In the genomic region with DNA sequence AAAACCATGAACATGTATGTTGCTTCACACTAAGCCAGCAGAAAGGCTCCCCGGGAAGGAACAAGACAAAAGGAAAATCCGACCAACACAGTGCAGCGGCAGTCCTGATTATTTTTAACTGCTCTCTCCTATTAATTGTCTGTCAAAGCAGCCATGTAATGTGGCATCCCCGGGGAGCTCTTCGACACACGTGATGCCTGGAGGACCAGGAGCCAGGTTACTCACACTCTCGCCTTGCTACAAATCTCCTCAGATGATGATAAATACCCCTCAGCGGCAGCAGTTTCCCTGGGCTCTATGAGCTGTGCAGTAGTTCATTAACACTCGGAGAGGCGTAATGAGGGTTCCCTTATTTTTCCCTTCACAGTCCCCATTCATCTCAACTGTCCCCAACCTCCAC, we compare ENCODE assay signal across 13 mouse cellular contexts.
A peak's percentile ranks its signal among the peaks of the same experiment; 100 is the strongest.
DNase-seq lines count a peak whose midpoint lies in the region; ATAC-seq lines count a peak whose summit lies in the region.
"Had no signal": no experiment of that assay in that cellular context is flagged by ENCODE, and none has a peak within 500 bp of the region (broad histone marks: within the 10 kb centered on the region; RNA-seq: fewer than 3 reads in every experiment).

No protein-coding gene starts in this region.

- no peak overlapping the region for H3K4me3 ChIP-seq in forebrain, embryonic 12.5 days (replicated peaks)
- H3K4me3 ChIP-seq in forebrain, embryonic 11.5 days (ENCODE audit: low read depth, low read length) = no peak overlapping the region
- no peak overlapping the region for H3K4me3 ChIP-seq in hindbrain, embryonic 12.5 days
- no peak overlapping the region for H3K4me3 ChIP-seq in midbrain, embryonic 16.5 days (ENCODE audit: low read depth, low read length)
- H3K4me3 ChIP-seq: intestine, embryonic 15.5 days; liver, embryonic 13.5 days had no signal

- peak; percentile 71 for ATAC-seq in forebrain, embryonic 12.5 days (ENCODE audit: low FRiP score)
- ATAC-seq in forebrain, embryonic 11.5 days (replicated peaks; ENCODE audit: low FRiP score) = no peak
- ATAC-seq in hindbrain, embryonic 12.5 days (ENCODE audit: low FRiP score) = peak; percentile 74
- ATAC-seq in midbrain, embryonic 16.5 days = peak; percentile 30; the same call in 1 of the 2 replicates
- ATAC-seq: intestine, embryonic 15.5 days had no signal

- no peaks in the 10 kb centered on the region for H3K27me3 ChIP-seq in forebrain, embryonic 12.5 days
- no peaks in the 10 kb centered on the region for H3K27me3 ChIP-seq in forebrain, embryonic 11.5 days (ENCODE audit: control insufficient read depth, insufficient read depth, low read length)
- no peaks in the 10 kb centered on the region for H3K27me3 ChIP-seq in hindbrain, embryonic 12.5 days
- H3K27me3 ChIP-seq in midbrain, embryonic 16.5 days (ENCODE audit: control insufficient read depth, insufficient read depth, low read depth, low read length) = no peaks in the 10 kb centered on the region
- H3K27me3 ChIP-seq: intestine, embryonic 15.5 days; liver, embryonic 13.5 days had no signal

- H3K9me3 ChIP-seq in forebrain, embryonic 12.5 days = no peaks in the 10 kb centered on the region
- H3K9me3 ChIP-seq in forebrain, embryonic 11.5 days (ENCODE audit: control insufficient read depth, low read length) = no peaks in the 10 kb centered on the region
- H3K9me3 ChIP-seq in hindbrain, embryonic 12.5 days (replicated peaks) = no peaks in the 10 kb centered on the region
- no peaks in the 10 kb centered on the region for H3K9me3 ChIP-seq in midbrain, embryonic 16.5 days (replicated peaks; ENCODE audit: control insufficient read depth, low read length, poor library complexity, severe bottlenecking)
- H3K9me3 ChIP-seq: intestine, embryonic 15.5 days; liver, embryonic 13.5 days had no signal

- H3K9ac ChIP-seq in forebrain, embryonic 12.5 days = no peak overlapping the region
- no peak overlapping the region for H3K9ac ChIP-seq in forebrain, embryonic 11.5 days (ENCODE audit: low read length)
- no peak overlapping the region for H3K9ac ChIP-seq in hindbrain, embryonic 12.5 days
- 0 out of 2 replicates have a peak overlapping the region, but pooled peaks have one; percentile 7 for H3K9ac ChIP-seq in midbrain, embryonic 16.5 days (ENCODE audit: low read depth, low read length)
- H3K9ac ChIP-seq: intestine, embryonic 15.5 days; liver, embryonic 13.5 days had no signal

- H3K4me1 ChIP-seq in forebrain, embryonic 12.5 days = peaks cover 26% of the 10 kb centered on the region
- H3K4me1 ChIP-seq in forebrain, embryonic 11.5 days (replicated peaks; ENCODE audit: control insufficient read depth, insufficient read depth, low read length) = no peaks in the 10 kb centered on the region
- peaks cover 24% of the 10 kb centered on the region for H3K4me1 ChIP-seq in hindbrain, embryonic 12.5 days
- peaks cover 25% of the 10 kb centered on the region for H3K4me1 ChIP-seq in midbrain, embryonic 16.5 days (ENCODE audit: control insufficient read depth, insufficient read depth, low read length)
- H3K4me1 ChIP-seq: liver, embryonic 13.5 days had no signal

- WGBS in forebrain, embryonic 12.5 days = 59% methylated on average over 10 of the region's 10 CpGs
- 69% methylated on average over 10 of the region's 10 CpGs for WGBS in forebrain, embryonic 11.5 days
- WGBS in hindbrain, embryonic 12.5 days = 46% methylated on average over 10 of the region's 10 CpGs
- 30% methylated on average over 10 of the region's 10 CpGs for WGBS in midbrain, embryonic 16.5 days

- no peak for DNase-seq in forebrain, embryonic 11.5 days (ENCODE audit: low spot score)
- DNase-seq in MN1 (ENCODE audit: low spot score) = peak; percentile 60
- DNase-seq in layer of hippocampus, adult 11-12 months (ENCODE audit: low spot score) = no peak
- no peak for DNase-seq in gastrocnemius, postnatal 4 days (ENCODE audit: low spot score in 2 of 2)
- no peak for DNase-seq in cerebellum, postnatal 25 days
- DNase-seq: adrenal gland, postnatal 25 days; liver, embryonic 13.5 days; lung, postnatal 10 days; thymus, adult 18-20 months had no signal

- H3K36me3 ChIP-seq in forebrain, embryonic 12.5 days (replicated peaks) = peaks cover 14% of the 10 kb centered on the region
- H3K36me3 ChIP-seq in forebrain, embryonic 11.5 days (ENCODE audit: control insufficient read depth, insufficient read depth, low read length) = no peaks in the 10 kb centered on the region
- H3K36me3 ChIP-seq in hindbrain, embryonic 12.5 days = peaks cover 16% of the 10 kb centered on the region; the same call in 1 of the 2 replicates
- H3K36me3 ChIP-seq in midbrain, embryonic 16.5 days (ENCODE audit: control insufficient read depth, insufficient read depth, low read length) = peaks cover 4% of the 10 kb centered on the region; the same call in 1 of the 2 replicates
- H3K36me3 ChIP-seq: intestine, embryonic 15.5 days; liver, embryonic 13.5 days had no signal

- H3K27ac ChIP-seq in forebrain, embryonic 12.5 days = peak overlapping the region; percentile 51; the same call in 1 of the 2 replicates
- no peak overlapping the region for H3K27ac ChIP-seq in forebrain, embryonic 11.5 days (ENCODE audit: low read depth, low read length)
- peak overlapping the region; percentile 44; the same call in 1 of the 2 replicates for H3K27ac ChIP-seq in hindbrain, embryonic 12.5 days
- peak overlapping the region; percentile 64 for H3K27ac ChIP-seq in midbrain, embryonic 16.5 days (ENCODE audit: low read length)
- H3K27ac ChIP-seq: intestine, embryonic 15.5 days; liver, embryonic 13.5 days had no signal

- no peak overlapping the region for H3K4me2 ChIP-seq in forebrain, embryonic 12.5 days
- H3K4me2 ChIP-seq in forebrain, embryonic 11.5 days (ENCODE audit: low read depth, low read length, severe bottlenecking) = no peak overlapping the region
- no peak overlapping the region for H3K4me2 ChIP-seq in hindbrain, embryonic 12.5 days (replicated peaks)
- H3K4me2 ChIP-seq in midbrain, embryonic 16.5 days (ENCODE audit: low read length) = peak overlapping the region; percentile 32; the same call in 1 of the 2 replicates
- H3K4me2 ChIP-seq: intestine, embryonic 15.5 days; liver, embryonic 13.5 days had no signal
